Mouse (Mus musculus) neural tube, embryonic 10.5 days (tissue): ENCODE data around the gene Tbc1d8.
A peak's percentile ranks its signal among the peaks of the same experiment; 100 is the strongest.

ENCODE experiments used
- DNase-seq: peaks from one replicate; pipeline ENCODE4 v3.0.0-alpha.2; 2017; ENCODE audit warnings: low spot score; ENCODE audit errors: extremely low spot score

The Tbc1d8 gene

DNA sequence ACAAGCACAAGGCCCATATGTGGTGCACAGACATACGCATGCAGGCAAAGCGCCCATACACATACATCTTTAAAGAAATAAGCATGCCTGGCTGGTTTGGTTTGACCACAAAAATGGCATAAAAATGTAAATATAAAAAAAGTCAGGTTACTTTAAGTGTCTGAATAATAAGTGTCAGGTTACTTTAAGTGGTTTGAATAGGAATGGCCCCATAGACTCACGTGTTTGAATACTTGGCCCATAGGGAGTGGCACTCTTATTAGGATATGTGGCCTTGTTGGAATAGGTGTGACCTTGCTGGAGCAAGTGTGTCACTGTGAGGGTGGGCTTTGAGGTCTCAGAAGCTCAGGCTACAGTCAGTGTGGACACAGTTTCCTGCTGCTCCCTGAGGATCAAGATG is 83.9 kb downstream of the Tbc1d8 start:
- DNase-seq, result no peak

DNA sequence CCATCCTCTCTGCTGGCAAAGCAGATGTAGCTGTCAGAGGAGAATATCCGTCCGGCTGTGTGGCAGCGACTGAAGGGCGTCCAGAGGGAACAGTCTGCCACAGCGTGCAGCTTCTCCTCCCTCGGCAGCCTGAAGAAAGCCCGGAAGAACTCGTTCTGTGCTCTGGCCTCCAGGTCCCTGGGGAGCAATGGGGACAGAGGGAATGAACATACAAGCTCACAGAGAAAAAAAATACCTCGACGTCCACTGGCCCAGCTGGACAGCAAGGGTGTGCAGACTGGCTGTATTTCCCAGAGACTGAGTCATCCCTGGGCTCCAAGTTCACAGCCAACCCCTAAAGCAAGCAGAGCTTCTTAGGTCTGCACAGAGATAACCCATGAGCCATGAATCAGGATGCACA is 84.5 kb downstream of the Tbc1d8 start:
- no peak for DNase-seq

DNA sequence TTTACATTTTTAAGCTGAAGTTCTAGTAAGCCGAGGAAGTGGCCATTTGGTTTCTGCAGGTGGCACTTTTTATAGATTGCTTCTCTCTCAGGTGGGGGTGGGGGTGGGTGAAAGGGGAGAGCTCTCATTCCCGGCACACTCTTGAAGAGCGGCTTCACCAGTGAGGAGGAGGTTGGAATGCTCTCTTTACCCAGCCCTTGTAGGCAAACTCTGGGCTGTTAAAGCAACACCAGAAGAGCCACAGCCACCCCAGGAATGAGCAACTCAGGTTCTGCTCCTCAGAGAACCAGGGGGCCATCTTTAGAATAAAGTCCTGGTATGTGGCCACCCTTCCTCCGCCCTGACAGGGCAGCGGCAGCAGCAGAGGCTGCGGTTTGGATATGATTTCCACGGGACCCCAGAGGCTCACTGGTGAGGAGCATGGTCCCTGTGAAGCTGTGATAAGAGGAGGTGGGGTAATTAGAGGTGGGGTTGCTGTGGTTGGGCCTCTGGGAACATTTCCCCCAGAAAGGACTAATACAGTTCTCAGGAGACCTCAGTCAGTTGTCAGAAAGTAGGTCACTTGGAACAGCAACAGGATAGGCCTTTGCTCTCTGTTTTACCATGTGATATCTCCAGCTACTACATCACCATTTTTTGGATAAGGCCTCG is 85.2 kb downstream of the Tbc1d8 start:
- DNase-seq, result no peak

DNA sequence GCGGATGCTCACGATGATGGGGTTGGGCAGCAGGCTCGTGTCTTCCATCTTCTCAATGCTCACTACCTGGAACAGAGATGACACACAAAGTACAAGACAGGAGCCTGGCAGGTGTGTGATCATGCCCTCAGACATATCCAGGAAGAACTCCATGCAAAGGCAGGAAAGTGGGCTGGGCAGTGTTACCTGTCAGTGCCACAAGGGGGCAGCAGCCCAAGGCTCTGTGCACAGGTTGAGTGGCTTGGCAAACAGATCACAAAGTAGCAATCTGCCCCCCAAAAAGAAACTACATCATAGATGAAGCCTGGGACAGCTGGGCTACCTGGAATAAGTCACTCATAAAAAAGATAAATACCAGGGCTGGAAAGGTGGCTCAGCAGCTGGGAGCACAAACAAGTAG is 86.4 kb downstream of the Tbc1d8 start:
- DNase-seq, result peak; percentile 82

DNA sequence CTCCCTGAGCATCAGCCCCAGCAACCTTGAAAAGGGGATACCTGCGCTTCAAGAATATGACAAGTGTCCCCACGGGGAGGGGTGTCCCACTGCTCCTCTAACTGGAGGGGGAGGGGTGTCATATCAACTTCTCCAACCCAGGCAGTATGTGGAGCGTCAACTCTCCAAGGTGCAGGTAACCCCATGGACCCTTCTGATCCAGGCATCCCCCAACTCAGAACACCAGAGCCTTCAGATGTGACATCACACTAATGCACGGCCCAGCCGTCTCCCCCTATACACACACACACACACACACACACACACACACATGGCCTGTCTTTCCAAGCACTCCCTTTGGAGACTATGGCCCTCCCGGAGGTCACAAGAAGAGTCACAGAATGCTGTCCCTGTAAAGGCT is 86.9 kb downstream of the Tbc1d8 start:
- no peak for DNase-seq

DNA sequence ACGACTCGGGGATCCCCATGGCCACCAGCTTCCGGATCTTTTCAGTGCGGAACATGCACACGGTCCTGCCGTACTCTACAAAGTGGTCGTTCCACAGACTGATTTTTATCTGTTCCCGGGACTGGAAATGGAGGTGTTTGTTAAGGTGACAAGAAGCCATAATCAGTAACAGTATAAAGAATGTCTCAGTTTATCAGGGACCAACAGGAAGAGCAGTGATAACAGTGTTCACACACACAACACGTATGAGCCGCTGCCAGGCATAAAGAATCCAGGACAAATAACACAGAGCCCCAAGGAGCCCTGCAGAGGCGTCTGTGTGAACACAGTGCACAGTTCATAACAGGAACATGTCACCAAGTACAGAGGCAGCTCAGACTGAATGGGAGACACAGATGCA is 89.2 kb downstream of the Tbc1d8 start:
- DNase-seq, result no peak

DNA sequence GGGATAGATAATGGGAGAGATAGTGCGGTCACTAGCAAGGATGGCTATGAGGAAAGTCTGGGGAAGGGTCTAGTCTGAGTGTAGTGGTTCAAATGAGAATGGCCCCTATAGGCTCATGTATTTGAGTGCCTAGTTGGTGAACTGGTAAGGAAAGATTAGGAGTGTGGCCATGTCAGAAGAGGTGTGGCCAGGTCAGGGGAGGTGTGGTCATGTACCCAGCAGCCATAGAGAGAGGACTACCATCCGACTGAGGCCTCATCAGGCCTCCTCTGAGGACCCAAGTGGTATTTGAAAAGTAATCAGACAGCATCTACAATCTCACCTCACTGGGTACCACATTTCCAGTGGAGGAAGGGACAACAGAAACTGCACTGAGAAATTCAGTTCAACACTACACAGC is 90.4 kb downstream of the Tbc1d8 start:
- DNase-seq, result no peak

DNA sequence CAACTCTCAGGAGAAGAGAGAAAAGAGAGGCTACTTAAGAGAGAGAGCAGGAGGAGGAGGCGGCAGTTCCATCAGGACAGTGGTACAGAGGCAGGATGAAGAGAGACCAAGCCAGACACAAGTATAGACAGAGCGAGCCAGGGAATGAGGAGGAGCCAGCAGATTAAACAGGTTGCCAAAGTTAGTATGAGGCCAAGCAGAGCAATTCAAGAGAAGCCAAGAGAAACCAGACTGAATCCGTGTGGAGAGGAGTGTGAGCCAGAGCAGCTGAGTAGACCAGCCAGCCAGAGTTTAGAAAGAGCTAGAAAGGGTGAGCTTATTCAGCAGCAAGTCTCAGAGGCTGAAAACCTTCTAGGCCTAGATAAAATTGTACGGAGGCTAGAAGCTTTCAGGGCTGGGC is 91.1 kb downstream of the Tbc1d8 start:
- DNase-seq, result no peak

DNA sequence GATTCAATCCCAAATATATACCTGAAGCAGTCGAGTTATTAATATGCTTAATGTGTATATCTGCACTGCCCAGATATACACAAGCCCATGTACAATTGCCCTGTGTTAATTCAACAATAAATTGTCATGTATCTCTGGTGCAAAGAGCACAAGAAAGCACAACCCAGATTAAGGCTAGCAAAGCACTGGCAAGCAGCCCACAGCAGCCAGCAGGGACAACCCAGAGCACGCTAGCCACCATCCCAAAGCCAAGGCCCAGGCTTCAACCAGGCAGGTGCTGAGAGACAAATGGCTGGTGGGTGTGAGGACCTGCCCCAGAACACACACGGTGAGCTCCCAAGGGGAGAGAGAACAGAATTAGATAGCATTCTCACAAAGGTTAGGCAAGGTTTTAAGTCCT is 92.1 kb downstream of the Tbc1d8 start:
- no peak for DNase-seq

DNA sequence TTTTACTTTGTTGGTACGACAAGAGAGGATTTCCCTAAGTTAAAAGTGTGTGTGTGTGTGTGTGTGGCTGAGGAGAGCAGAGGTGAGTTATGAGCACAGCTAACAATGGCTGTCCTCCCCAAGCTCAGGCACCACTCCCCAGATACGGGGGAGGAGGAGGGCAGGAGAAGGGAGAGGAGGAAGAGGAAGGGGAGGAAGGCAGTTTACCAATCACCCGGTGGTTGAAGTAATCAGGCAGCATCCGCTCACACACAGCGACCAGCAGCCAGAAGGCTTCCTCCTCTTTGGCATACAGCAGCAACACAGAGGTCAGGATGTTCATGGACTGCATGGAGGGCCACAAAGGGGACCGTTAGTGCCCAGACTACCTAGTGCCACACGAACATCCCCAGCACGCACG is 93.6 kb downstream of the Tbc1d8 start:
- no peak for DNase-seq

DNA sequence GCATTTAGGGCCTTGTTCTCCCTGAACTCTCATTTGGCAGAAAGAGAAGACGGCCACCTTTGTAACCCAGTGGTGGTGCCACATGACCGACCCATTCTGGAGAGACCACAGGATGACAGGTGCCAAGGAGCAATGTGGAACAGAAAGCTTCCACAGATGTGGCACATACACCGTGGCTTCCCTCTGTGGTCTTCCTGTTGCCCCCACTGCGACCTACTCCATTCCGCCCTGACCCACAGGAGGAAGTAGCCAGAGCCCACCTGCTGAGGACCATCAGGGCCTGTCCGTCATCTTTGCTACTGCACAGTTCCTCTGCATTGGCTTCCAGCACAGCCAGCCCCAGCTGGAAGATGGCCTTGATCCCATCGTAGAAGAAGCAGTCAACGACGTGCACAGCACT is 97.5 kb downstream of the Tbc1d8 start:
- DNase-seq, result no peak

DNA sequence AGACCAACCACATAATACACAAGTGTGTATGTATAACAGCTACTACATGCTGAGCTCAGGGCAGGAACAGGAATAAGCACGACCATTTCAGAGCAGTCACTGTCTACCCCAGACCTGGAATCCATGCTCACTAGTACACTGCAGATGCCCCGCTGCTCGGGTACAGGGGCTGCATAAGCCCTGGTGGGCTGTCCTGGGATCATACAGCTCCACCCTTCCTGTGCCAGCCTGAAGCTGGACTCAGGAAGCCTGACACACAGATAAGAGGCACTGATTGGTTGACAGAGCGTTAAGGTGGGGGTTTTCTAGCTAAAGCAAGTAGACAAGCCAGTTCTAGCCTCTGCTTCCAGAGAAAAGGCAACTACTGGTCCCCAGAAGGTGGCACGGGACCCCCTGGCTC is 99.5 kb downstream of the Tbc1d8 start:
- no peak for DNase-seq

DNA sequence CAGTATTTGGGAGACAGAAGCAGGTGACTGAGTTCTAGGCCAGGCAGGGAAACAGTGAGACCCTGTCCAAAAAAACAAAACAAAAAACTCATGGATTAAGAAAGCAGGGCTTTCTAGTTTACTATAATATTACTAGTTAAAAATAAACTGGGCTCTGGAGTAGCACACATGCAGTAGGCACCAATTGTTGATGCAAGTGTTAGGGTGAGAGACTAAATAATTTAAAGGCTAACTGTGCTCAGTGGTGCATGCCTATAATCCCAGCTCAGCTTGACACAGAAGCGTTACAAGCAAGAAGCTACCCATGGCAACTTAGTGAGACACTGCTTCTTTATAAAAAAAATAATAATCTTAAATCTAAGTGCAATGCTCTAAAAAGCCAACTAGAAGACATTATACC is 100.0 kb downstream of the Tbc1d8 start:
- no peak for DNase-seq

DNA sequence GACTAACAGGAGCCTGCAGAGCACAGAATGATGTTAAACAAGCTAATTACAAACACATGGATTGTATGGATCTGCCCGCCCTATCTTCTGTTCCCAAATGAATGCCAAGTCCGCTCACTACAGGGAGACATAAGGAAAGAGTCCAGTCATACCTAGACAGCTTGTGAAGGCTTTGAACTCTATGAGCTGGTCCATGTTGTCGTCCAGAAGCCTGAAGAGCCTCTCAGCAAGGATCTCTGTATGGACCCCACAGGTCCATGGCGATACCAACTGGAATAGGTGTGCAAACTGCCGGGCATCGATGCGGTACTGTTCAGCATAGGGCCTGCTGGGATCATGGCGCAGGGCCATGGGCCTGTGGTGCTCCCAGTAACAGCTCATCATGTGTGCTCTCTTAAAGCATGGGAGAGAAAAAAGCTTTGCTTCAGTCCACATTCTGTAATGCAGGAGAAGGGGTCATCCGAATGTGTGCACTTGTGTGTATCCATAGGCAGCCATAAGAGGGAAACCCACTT is 101.8 kb downstream of the Tbc1d8 start:
- DNase-seq, result no peak

DNA sequence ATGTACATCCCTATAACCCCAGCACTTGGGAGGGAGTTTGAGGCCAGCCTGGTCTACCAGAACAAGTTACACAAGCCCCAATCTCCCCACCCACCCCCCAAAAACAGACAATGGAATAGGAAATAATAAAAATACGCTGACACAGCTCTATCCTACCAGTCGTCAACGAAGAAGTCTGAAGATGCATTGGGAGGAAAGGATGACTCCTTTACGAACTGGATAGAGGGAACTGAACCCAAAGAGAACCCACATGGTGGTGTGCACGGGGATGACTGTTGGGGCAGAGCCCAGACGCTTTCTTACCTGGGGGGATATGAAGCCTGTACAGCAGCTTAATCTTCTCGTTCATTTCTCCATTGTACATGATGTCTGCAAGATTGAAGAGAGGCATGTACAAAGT is 102.4 kb downstream of the Tbc1d8 start:
- no peak for DNase-seq

DNA sequence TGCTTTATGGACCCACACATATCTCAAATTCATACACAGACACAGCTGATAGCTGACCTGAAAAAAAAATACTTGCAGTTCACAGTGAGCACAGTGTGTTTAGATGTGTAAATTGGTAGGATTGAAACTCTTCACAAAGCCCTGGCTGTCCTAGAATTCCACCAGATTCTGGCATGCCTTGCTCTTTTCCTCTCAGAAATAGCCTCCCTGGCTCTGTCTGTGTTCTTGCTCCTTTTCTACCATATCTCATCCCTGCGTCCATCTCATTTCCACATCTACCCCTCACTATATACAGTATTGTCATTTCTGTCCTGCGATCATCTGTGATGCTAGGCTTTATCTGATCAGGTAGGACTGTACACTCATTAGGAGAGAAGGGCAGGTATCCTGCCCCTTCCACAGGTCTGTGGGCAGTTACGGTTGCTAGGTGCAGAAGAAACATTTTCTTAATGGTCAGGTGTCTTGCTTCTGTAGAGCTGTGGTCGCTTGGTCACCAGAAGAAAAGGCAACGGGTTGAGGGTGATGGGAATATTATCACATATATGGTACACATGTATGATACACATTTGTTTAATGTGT is 104.2 kb downstream of the Tbc1d8 start:
- DNase-seq, result no peak

DNA sequence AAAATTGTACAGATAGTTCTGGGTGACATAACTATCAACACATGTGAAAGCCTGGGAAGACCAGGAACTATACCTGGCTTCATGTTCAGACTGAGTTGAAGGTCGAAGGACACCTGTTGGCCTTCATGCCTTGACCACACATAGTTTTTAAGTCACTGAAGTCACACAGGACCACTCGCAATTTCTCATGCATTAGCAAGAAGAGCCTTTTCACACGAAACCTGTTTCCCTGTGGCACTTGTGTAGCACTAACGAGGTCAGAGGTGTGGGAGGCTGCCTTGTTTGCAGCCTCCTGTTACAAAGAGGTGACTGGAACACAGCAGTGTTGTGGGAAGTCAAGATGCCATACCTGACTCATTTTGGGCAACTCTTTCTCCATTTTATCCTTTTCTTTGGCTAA is 105.2 kb downstream of the Tbc1d8 start:
- no peak for DNase-seq

DNA sequence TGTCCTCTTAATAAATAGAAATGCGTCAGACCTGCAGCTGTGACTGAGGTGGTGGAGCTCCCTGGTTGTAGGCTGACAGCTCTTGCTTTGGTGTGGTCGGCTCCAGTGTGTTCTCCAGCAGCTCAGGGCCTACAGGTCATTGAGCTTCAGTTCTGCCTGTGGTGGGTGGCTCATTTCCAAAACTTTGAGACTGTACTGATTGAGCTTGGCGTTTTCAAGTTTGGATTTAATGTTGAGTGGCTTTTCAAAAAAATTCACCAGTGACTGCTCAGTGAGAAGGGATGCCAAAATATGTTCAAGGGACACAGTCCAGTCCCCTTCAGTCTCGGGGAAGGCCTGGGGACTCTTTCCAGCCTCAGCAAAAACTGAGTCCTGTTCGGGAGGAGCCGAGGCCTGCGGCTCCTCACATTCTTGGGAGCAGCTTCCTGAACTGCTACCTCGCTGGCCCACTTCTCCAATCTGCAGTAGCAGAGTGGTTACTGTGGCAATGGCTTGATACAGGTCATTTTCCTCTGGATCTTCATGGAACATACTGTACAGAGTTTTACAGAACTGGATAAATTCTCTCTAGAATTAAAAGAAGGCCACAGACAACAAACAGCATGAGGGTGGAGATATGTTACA is 106.2 kb downstream of the Tbc1d8 start:
- DNase-seq, result no peak

DNA sequence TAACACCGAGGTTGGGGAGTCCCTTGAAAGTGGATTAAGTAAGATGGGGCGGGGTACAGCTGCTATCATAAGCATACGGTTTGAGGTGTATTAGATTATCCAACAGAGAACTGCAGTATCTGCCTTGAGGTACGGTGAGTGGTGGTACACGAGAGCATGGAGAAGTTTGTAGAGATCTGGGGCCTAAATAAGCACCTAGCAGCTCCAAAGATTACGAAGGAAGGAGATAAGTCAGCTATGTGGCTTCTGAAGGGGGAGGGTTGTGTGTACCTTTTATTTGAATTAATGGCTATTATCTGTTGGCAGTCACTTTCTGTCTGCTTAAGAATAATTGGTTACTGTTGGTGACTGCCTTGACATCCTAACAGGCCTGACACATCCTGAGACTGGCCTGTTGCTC is 108.1 kb downstream of the Tbc1d8 start:
- no peak for DNase-seq

DNA sequence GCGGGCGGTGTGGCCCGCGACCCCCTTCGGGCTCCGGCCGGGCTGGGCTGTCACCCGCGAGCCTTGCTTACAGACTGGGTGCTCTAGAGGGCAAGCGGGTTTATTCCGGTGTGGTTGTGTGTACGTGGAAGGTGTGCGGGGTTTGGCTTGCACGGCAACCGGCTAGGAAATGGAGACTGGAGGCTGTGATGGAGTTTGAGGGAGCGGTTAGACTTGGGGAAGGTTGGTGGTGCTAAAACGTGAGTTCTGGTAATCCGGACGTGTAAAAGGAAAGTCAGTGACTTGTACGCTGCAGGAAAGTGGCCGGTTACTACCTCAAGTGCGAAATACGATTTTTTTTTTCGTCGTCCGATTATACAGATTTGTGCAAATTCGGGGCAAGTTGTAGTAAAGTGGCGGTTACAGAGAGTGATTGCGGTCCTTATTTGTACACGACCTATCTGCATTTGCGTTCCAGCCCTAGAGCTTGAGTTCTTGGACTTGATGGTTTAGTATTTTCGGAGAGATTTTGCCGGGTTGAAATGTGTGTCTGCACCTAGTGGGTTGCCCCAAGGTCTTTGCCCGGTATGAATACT is 110.2 kb downstream of the Tbc1d8 start:
- peak; percentile 57 for DNase-seq

DNA sequence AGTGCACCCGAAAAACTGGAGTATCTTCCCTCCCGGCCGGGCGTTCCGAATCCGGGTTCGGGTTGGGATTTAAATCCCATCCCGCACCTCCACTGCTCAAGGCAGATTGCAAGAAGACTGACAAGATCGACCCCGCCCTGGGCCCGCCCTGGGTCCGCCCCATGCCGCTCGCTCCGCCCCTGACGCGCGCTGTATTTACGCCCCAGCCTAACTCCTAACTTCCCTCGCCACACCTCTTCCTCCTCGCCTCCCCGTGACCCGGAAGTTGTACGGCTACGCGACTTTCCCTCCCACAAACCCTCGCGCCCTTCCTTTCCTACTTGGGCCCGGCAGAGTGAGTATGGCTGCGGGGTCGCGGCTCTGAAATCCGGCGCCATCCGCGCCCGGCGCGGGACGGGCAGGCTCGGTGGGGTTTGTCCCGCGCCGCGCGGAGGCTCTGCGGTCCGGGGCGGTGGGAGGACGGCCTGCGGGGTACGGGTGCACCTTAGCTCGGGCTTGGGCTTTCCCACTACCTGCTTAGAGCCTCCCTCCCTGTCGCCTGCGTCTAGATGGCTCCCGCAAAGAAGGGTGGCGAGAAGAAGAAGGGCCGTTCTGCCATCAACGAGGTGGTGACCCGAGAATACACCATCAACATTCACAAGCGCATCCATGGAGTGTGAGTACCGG is 110.8 kb downstream of the Tbc1d8 start, which contains the start of gene Rpl31:
Gene Rpl31, plus strand, starts transcription at position 242 of the 666 bp plus-strand sequence.
- DNase-seq, result peak; percentile 95

DNA sequence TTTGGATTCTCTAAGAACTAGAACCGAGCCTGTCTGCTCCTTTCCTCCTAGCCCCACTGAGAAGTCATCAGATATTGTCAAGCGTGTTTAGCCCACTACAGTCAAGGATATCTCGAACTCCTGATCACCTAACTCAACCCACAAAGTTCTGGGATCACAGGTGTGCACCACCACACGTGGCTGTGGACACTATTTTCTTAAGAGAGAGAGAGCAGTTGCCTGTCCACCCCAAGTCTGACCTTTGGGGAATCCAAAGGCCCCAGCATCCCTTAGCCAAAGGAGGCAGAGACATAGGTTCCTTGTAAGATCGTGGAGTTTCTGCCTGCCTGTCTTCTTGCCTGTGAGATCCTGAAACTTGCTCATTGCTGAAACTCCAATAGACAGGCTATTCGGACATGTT is 111.5 kb downstream of the Tbc1d8 start:
- peak; percentile 47 for DNase-seq
